Mouse (Mus musculus) ES-Bruce4 (cell line): ENCODE measurements around the gene Gm6583.

Source experiments
- CTCF ChIP-seq: IDR thresholded peaks from one replicate; pipeline ENCODE4 v1.8.1; 2011; ENCODE audit warnings: low read depth, low read length
- POLR2A ChIP-seq: IDR thresholded peaks from one replicate; pipeline ENCODE4 v1.8.1; 2011; ENCODE audit warnings: low read length; ENCODE audit not compliant: insufficient read depth

DNA sequence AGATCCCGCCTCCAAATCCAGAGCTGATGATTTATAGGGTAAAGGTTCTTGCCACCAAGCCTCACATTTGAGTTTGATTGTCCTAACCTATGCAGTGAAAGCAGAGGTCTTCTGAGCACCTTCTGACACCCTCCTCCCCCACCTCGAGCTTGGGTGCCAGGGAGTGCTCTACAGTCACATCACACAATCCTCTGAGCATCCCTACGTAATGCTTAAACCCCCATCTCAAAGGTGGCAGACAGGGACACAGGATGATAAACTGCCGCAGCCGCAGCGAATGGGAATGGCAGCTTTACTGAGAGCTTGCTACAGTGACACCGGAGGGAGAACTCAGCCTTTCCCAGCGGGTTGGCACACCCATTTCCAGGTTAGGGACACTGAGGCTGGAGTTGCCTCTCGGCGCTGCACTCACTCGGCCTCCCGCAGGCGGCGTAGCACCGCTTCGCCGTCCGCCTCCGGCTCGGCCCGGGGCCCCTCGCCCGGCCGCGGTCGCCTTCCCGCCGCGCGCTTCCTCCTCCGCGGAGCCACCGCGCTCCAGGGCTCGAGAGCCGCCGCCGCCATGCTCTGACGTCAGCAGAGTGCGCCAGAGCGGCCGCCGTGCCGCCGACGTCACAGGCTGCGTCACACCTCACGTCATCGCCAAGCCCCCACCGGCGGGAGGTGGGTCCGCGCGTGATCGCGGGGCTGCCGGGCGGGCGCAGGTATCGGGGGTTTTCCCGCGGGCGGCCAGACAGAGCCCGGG lies 13.2 kb downstream of the Gm6583 start, which contains the start of the genes Srrd and Hps4:
- TF ChIP-seq CTCF, result no peak
- TF ChIP-seq POLR2A, result no peak
